Mouse (Mus musculus): Measurements from ENCODE around the gene Mrpl10.

Gene Mrpl10

GRCm38 (mm10) chr11:97041022-97041899 lies at the start of gene Mrpl10, which contains the start of gene Lrrc46:
Gene Mrpl10, plus strand, starts transcription at chr11:97041560.
Gene Lrrc46, minus strand, starts transcription at chr11:97041407.
- peak; percentile 95 for DNase-seq

GRCm38 (mm10) chr11:96992722-96993311 lies 48.5 kb upstream of the Mrpl10 start:
- DNase-seq = peak in 1 of 2 experiments; percentile 44

- DNase-seq = peak in 1 of 2 experiments; percentile 30
These were observed 46.3 kb upstream of the Mrpl10 start for GRCm38 (mm10) chr11:96995031-96995430.

GRCm38 (mm10) chr11:96995836-96996772 lies 45.3 kb upstream of the Mrpl10 start:
- DNase-seq = no peak

GRCm38 (mm10) chr11:96996773-96997379 lies 44.5 kb upstream of the Mrpl10 start:
- no peak for DNase-seq

- peak; percentile 73 to 83 for DNase-seq
These were observed 43.9 kb upstream of the Mrpl10 start for GRCm38 (mm10) chr11:96997380-96997956.

- no peak for DNase-seq
These were observed 38.2 kb upstream of the Mrpl10 start for GRCm38 (mm10) chr11:97003170-97003569.

- DNase-seq = no peak
These were observed 34.1 kb upstream of the Mrpl10 start for GRCm38 (mm10) chr11:97007093-97007794.

- no peak for DNase-seq
These were observed 32.1 kb upstream of the Mrpl10 start for GRCm38 (mm10) chr11:97009198-97009790.

GRCm38 (mm10) chr11:97013121-97013670 lies 28.2 kb upstream of the Mrpl10 start, which contains the start of gene Sp6:
Gene Sp6, plus strand, starts transcription at chr11:97013394.
- peak in 1 of 2 experiments; percentile 27 for DNase-seq

- peak; percentile 27 to 41 for DNase-seq
These were observed 23.4 kb upstream of the Mrpl10 start for GRCm38 (mm10) chr11:97017696-97018582.

GRCm38 (mm10) chr11:97018583-97019344 lies 22.6 kb upstream of the Mrpl10 start:
- DNase-seq = peak; percentile 54 to 63

- DNase-seq = no peak
These were observed 22.0 kb upstream of the Mrpl10 start for GRCm38 (mm10) chr11:97019345-97019708.

- peak; percentile 24 to 45 for DNase-seq
These were observed 20.1 kb upstream of the Mrpl10 start for GRCm38 (mm10) chr11:97021121-97021765.

GRCm38 (mm10) chr11:97021873-97022484 lies 19.4 kb upstream of the Mrpl10 start:
- DNase-seq = peak; percentile 87 to 92

GRCm38 (mm10) chr11:97024977-97025376 lies 16.4 kb upstream of the Mrpl10 start:
- DNase-seq = peak in 1 of 2 experiments; percentile 40

- peak; percentile 93 to 94 for DNase-seq
These were observed 15.5 kb upstream of the Mrpl10 start for GRCm38 (mm10) chr11:97025721-97026344.
